Mouse (Mus musculus) brown adipose tissue, adult 24 weeks (tissue): ENCODE results near the gene Gcfc2. TPM values are rescaled to one million over a fixed set of nuclear protein-coding genes. Genes with fewer than 3 reads are reported as not detected.

Experiments used
- polyA plus RNA-seq: library from polyadenylated mRNA; stranded (reverse); fragments of >200 nt; gene quantifications from 2 replicates; pipeline ENCODE4 v1.2.4, GENCODE M21; 2012; ENCODE audit not compliant: missing spikeins, insufficient read depth, insufficient read length

Gene Gcfc2
- polyA plus RNA-seq, 1 experiment = 0.95 TPM

Other genes starting within 250 kb of the Gcfc2 start
- 31.9 and 37.0 TPM in 2 replicates for gene Mrpl19, start 42.3 kb downstream of the Gcfc2 start, polyA plus RNA-seq
- gene Eva1a, start 117.4 kb downstream of the Gcfc2 start, polyA plus RNA-seq = 0.83 and 2.1 TPM in 2 replicates